Mouse (Mus musculus) lung, embryonic 16.5 days (tissue): Measurements from ENCODE around the gene Hmox1. TPM values are rescaled to one million over a fixed set of nuclear protein-coding genes. Genes with fewer than 3 reads are reported as not detected.

Experiments
- ATAC-seq: fragments of 200-750 bp; cut with Nextera tagmentation; 2 replicates; pipeline ENCODE4 v1.8.0; 2017; ENCODE audit warnings: low read depth, mild to moderate bottlenecking, moderate library complexity
- H3K27ac ChIP-seq: fragments of 300-500 bp; sonication (generic); 2 replicates; pipeline ENCODE4 v1.5.1; 2014; ENCODE audit warnings: mild to moderate bottlenecking, control low read depth, low read length
- H3K27me3 ChIP-seq: fragments of 300-500 bp; sonication (generic); 2 replicates; pipeline ENCODE4 v1.6.1; 2014; ENCODE audit warnings: low read depth, low read length, mixed read lengths; ENCODE audit not compliant: control insufficient read depth, insufficient read depth
- H3K36me3 ChIP-seq: fragments of 300-500 bp; sonication (generic); 2 replicates; pipeline ENCODE4 v1.6.1; 2014; ENCODE audit warnings: low read length; ENCODE audit not compliant: control insufficient read depth, insufficient read depth
- H3K4me1 ChIP-seq: fragments of 300-500 bp; sonication (generic); replicated peaks from 2 replicates; pipeline ENCODE4 v1.6.1; 2014; ENCODE audit warnings: low read length, mixed read lengths; ENCODE audit not compliant: control insufficient read depth, insufficient read depth
- H3K4me2 ChIP-seq: fragments of 300-500 bp; sonication (generic); 2 replicates; pipeline ENCODE4 v1.6.1; 2014; ENCODE audit warnings: low read depth, low read length, control low read depth
- H3K4me3 ChIP-seq: fragments of 300-500 bp; sonication (generic); 2 replicates; pipeline ENCODE4 v1.5.1; 2014; ENCODE audit warnings: mild to moderate bottlenecking, low read length, control low read depth
- H3K9ac ChIP-seq: fragments of 300-500 bp; sonication (generic); 2 replicates; pipeline ENCODE4 v1.6.1; 2014; ENCODE audit warnings: low read length, control low read depth
- H3K9me3 ChIP-seq: fragments of 300-500 bp; sonication (generic); 2 replicates; pipeline ENCODE4 v1.6.1; 2016; ENCODE audit warnings: low read length; ENCODE audit not compliant: control insufficient read depth
- WGBS: fragments of 180-500 bp; shearing (Covaris S2); extraction: QIAGEN DNeasy Blood & Tissue Kit; methylation state at CpG from one replicate; pipeline ENCODE4 v1.1.7; 2014; 5-methylcytosine and 5-hydroxymethylcytosine counted together
- polyA plus RNA-seq: library from polyadenylated mRNA; unstranded; fragments of >200 nt; fragmentation: Nextera tagmentation; extraction: Ambion mirVana; gene quantifications from 2 replicates; pipeline ENCODE4 v1.2.1, GENCODE M21; 2015

Hmox1 gene
- polyA plus RNA-seq, 1 experiment from 2014 or later = 36.5 TPM

DNA sequence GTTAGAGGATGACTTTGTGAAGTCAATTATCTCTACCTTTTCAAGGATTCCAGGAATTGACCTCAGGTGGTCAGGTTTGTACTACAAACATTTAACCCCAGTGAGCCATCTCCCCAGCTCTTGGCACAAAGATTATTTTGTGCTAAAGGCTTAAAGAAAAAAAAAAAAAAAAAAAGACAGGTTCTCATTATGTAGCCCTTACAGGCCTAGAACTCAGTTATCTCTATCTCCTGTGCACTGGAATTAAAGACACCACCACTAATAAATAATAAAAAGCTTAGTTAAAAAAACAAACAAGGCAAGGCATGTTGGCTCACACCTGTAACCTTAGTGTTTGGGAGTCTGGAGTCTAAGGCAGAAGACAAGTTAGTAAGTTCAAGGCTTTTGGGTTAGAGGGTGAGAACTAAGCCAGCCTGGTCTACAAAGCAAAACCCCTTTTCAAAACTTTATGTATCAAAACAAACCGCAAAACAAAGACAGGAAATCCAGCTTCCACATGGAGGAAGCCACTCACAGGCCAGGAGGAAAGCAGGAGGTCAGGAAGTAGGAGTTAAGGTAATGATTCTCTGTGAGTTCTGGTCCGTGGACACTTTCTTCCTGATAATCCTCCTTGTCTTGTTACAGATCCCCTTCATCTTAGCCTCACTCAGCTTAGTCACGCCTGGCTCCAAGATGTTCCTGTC lies 8.9 kb upstream of the Hmox1 start:
- no peaks in the 10 kb centered on the region for H3K27me3 ChIP-seq
- H3K4me2 ChIP-seq = no peak overlapping the region; the same call in 1 of the 2 replicates
- no peak for ATAC-seq
- peaks cover 13% of the 10 kb centered on the region for H3K4me1 ChIP-seq
- H3K9ac ChIP-seq = no peak overlapping the region
- WGBS = 62% methylated on average over 3 of the region's 3 CpGs
- H3K27ac ChIP-seq = peak overlapping the region; percentile 51
- H3K4me3 ChIP-seq = no peak overlapping the region
- no peaks in the 10 kb centered on the region for H3K9me3 ChIP-seq
- no peaks in the 10 kb centered on the region for H3K36me3 ChIP-seq

DNA sequence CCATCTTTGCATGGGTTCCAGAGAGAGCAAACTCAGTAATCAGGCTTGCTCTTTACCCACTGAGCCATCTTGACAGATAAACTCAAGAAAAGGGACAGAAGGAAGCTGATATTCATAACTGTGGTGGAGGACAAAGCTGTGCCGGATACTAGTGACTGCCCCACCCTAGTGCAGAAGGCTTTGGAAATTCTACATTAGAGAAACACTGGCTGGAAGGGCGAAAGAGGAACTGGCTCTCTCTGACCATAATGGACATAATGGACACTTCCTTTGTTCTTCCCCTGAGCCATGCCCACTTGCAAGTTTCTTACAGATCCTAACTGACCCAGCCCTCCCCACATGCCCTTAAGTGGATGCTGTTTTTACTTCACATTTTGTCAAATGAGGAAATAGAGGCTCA lies 7.4 kb upstream of the Hmox1 start:
- H3K27ac ChIP-seq = peak overlapping the region; percentile 26; the same call in 1 of the 2 replicates
- H3K9me3 ChIP-seq = no peaks in the 10 kb centered on the region
- no peaks in the 10 kb centered on the region for H3K36me3 ChIP-seq
- WGBS = 69% methylated on average over 2 of the region's 2 CpGs
- no peak overlapping the region for H3K4me2 ChIP-seq
- no peak overlapping the region for H3K4me3 ChIP-seq
- H3K4me1 ChIP-seq = peaks cover 20% of the 10 kb centered on the region
- no peaks in the 10 kb centered on the region for H3K27me3 ChIP-seq
- no peak for ATAC-seq
- no peak overlapping the region for H3K9ac ChIP-seq

DNA sequence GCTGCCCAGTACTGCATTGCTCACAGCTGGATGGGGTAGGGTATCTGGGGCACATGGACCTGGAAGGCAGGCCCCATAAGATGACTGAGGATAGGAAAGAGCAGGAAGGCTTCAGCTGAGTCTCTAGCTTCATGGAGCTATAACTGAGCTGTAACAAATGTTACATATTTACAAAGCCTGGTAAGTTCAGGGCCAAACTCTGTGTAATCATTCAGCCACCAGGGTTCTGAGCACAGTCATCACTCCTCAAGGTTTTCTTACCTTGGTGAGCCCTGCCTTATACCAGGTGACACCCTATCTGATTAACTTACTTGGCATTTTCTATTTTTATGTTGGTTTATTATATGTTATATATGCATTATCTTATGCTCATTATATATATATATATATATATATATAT lies 6.3 kb upstream of the Hmox1 start:
- Histone ChIP-seq H3K27me3 (no peaks in the 10 kb centered on the region), H3K9me3 (no peaks in the 10 kb centered on the region), H3K4me2 (no peak overlapping the region), H3K9ac (no peak overlapping the region), H3K4me1 (peaks cover 20% of the 10 kb centered on the region), H3K36me3 (no peaks in the 10 kb centered on the region), H3K4me3 (no peak overlapping the region), H3K27ac (no peak overlapping the region)
- no peak for ATAC-seq

- Histone ChIP-seq H3K27ac (peak overlapping the region; percentile 95), H3K27me3 (no peaks in the 10 kb centered on the region), H3K4me3 (peak overlapping the region; percentile 23), H3K4me2 (peak overlapping the region; percentile 45), H3K9ac (peak overlapping the region; percentile 48), H3K36me3 (no peaks in the 10 kb centered on the region), H3K4me1 (peaks cover 21% of the 10 kb centered on the region), H3K9me3 (no peaks in the 10 kb centered on the region)
- 2% methylated on average over 6 of the region's 6 CpGs for WGBS
- peak; percentile 72 for ATAC-seq
Observed at GRCm38 (mm10) chr8:75088989-75089881, 4.2 kb upstream of the Hmox1 start.

GRCm38 (mm10) chr8:75090781-75091365 lies 2.5 kb upstream of the Hmox1 start:
- ATAC-seq = no peak

DNA sequence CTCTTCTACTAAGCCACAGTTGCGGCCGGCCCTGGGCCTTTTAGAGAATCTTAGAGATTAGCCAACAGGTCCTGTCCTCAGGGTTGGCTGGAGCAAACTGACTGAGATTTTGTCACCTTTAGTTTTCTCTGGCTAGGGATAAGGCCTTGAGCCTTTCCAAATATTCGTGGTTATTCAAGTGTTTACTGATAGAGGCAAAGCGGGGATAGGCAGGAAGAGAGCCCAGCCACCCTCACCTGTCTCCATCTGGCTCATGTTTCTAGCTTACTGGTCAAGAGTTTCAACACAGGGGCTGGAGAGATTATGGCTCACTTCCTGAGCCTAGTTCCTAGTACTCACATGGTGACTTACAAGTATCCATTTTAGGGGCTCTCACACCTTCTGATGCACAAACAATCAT lies 9.5 kb downstream of the Hmox1 start:
- 71% methylated on average over 4 of the region's 4 CpGs for WGBS
- no peaks in the 10 kb centered on the region for H3K27me3 ChIP-seq
- ATAC-seq = no peak
- H3K9ac ChIP-seq = no peak overlapping the region
- H3K36me3 ChIP-seq = peaks cover 5% of the 10 kb centered on the region; the same call in 1 of the 2 replicates
- no peak overlapping the region for H3K4me2 ChIP-seq
- no peaks in the 10 kb centered on the region for H3K4me1 ChIP-seq
- no peak overlapping the region for H3K4me3 ChIP-seq
- H3K9me3 ChIP-seq = no peaks in the 10 kb centered on the region
- no peak overlapping the region for H3K27ac ChIP-seq

More at GRCm38 (mm10) chr8:75090781-75091365, 2.5 kb upstream of the Hmox1 start:
- no peak overlapping the region for H3K4me2 ChIP-seq
- H3K27ac ChIP-seq = no peak overlapping the region
- H3K9me3 ChIP-seq = no peaks in the 10 kb centered on the region
- no peak overlapping the region for H3K4me3 ChIP-seq
- peaks cover 1% of the 10 kb centered on the region; the same call in 1 of the 2 replicates for H3K36me3 ChIP-seq
- no peak overlapping the region for H3K9ac ChIP-seq
- whole genome bisulfite sequencing = 74% methylated on average over 4 of the region's 4 CpGs
- no peaks in the 10 kb centered on the region for H3K27me3 ChIP-seq
- peaks cover 21% of the 10 kb centered on the region for H3K4me1 ChIP-seq

GRCm38 (mm10) chr8:75103376-75103878 lies 10.0 kb downstream of the Hmox1 start:
- H3K27me3 ChIP-seq = no peaks in the 10 kb centered on the region
- no peak for ATAC-seq
- H3K27ac ChIP-seq = no peak overlapping the region
- peaks cover 5% of the 10 kb centered on the region; the same call in 1 of the 2 replicates for H3K36me3 ChIP-seq
- no peaks in the 10 kb centered on the region for H3K9me3 ChIP-seq
- no peak overlapping the region for H3K4me2 ChIP-seq
- H3K4me1 ChIP-seq = no peaks in the 10 kb centered on the region
- 56% methylated on average over 8 of the region's 8 CpGs for WGBS
- no peak overlapping the region for H3K9ac ChIP-seq
- H3K4me3 ChIP-seq = no peak overlapping the region

DNA sequence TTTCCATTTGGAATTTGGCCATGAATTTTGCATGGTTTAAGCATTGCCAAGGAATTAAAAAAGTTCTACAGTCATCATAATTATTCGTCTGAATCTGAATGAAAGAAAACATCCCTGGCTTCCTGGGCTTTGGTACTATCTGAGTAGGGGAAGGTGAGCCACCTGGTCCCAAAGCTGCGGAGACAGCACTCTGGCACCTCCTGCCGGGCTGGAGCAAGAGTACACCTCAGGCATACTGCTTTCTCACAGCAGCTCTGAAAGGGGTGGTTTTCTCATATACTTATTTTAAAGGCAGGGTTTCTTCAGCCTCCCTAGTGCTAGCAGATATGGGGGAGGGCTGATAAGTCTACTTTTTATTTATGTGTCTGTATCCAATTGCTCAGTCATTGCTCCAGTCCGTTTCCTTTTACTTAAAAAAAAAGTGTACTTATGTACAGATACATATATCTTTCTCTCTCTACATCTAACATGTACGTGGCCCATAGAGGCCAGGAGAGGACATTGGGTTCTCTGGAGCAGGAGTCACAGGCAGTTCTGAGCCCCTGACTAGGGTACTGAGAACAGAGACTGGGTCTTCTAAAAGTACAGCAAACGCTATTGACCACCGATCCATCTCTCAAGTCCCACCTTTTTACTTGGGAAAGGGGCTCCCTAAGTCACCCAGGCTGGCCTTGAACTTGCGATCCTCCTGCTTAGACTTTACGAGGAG lies 15.3 kb downstream of the Hmox1 start:
- 0% methylated on average over 9 of the region's 9 CpGs for WGBS
- H3K4me1 ChIP-seq = peaks cover 11% of the 10 kb centered on the region
- H3K36me3 ChIP-seq = peaks cover 17% of the 10 kb centered on the region
- no peaks in the 10 kb centered on the region for H3K9me3 ChIP-seq
- peak overlapping the region; percentile 89 for H3K9ac ChIP-seq
- ATAC-seq = peak; percentile 79
- H3K4me3 ChIP-seq = peak overlapping the region; percentile 81
- H3K27ac ChIP-seq = peak overlapping the region; percentile 84
- H3K27me3 ChIP-seq = no peaks in the 10 kb centered on the region
- peak overlapping the region; percentile 64 for H3K4me2 ChIP-seq
